Mouse (Mus musculus) embryonic facial prominence, embryonic 11.5 days (tissue): ENCODE results near the gene 4921524J17Rik. TPM values are rescaled to one million over a fixed set of nuclear protein-coding genes. Genes with fewer than 3 reads are reported as not detected.

Experiments used
- ATAC-seq: fragments of 200-750 bp; cut with Nextera tagmentation; replicated peaks from 2 replicates; pipeline ENCODE4 v1.8.0; 2017; ENCODE audit warnings: low read depth; ENCODE audit not compliant: insufficient number of reproducible peaks, low FRiP score, low TSS enrichment
- DNase-seq: peaks from one replicate; pipeline ENCODE4 v3.0.0-alpha.2; 2015; ENCODE audit warnings: low spot score
- H3K27ac ChIP-seq: fragments of 300-500 bp; sonication (generic); replicated peaks from 2 replicates; pipeline ENCODE4 v1.5.1; 2014; ENCODE audit warnings: mild to moderate bottlenecking, low read depth, low read length, control low read depth
- H3K27me3 ChIP-seq: fragments of 300-500 bp; sonication (generic); 2 replicates; pipeline ENCODE4 v1.6.1; 2014; ENCODE audit warnings: mild to moderate bottlenecking, low read length, moderate library complexity, mixed read lengths; ENCODE audit not compliant: control insufficient read depth, insufficient read depth
- H3K36me3 ChIP-seq: fragments of 300-500 bp; sonication (generic); replicated peaks from 2 replicates; pipeline ENCODE4 v1.6.1; 2014; ENCODE audit warnings: low read depth, mild to moderate bottlenecking, low read length, moderate library complexity, mixed read lengths; ENCODE audit not compliant: control insufficient read depth, insufficient read depth
- H3K4me1 ChIP-seq: fragments of 300-500 bp; sonication (generic); 2 replicates; pipeline ENCODE4 v1.6.1; 2014; ENCODE audit warnings: low read length, mixed read lengths; ENCODE audit not compliant: control insufficient read depth, insufficient read depth
- H3K4me2 ChIP-seq: fragments of 300-500 bp; sonication (generic); 2 replicates; pipeline ENCODE4 v1.6.1; 2014; ENCODE audit warnings: low read depth, mild to moderate bottlenecking, control low read depth, low read length, moderate library complexity
- H3K4me3 ChIP-seq: fragments of 300-500 bp; sonication (generic); 2 replicates; pipeline ENCODE4 v1.5.1; 2014; ENCODE audit warnings: low read depth, low read length, control low read depth
- H3K9ac ChIP-seq: fragments of 300-500 bp; sonication (generic); replicated peaks from 2 replicates; pipeline ENCODE4 v1.6.1; 2014; ENCODE audit warnings: mild to moderate bottlenecking, control low read depth, low read length
- H3K9me3 ChIP-seq: fragments of 300-500 bp; sonication (generic); replicated peaks from 2 replicates; pipeline ENCODE4 v1.6.1; 2016; ENCODE audit warnings: mild to moderate bottlenecking, low read length, inconsistent platforms, mixed read lengths; ENCODE audit not compliant: control insufficient read depth
- WGBS: fragments of 180-500 bp; shearing (Covaris S2); extraction: QIAGEN DNeasy Blood & Tissue Kit; methylation state at CpG from one replicate; pipeline ENCODE4 v1.1.7; 2014; 5-methylcytosine and 5-hydroxymethylcytosine counted together
- polyA plus RNA-seq: library from polyadenylated mRNA; unstranded; fragments of >200 nt; fragmentation: Nextera tagmentation; extraction: Ambion mirVana; gene quantifications from 2 replicates; pipeline ENCODE4 v1.2.1, GENCODE M21; 2014

The 4921524J17Rik gene
- polyA plus RNA-seq, 1 experiment from 2014 or later: 65.5 TPM

GRCm38 (mm10) chr8:85395017-85395416 lies 37.6 kb downstream of the 4921524J17Rik start:
- WGBS: 81% methylated on average over 3 of the region's 3 CpGs

GRCm38 (mm10) chr8:85393199-85393598 lies 39.4 kb downstream of the 4921524J17Rik start:
- WGBS: 94% methylated on average over 6 of the region's 6 CpGs
- no peak for ATAC-seq
- no peak overlapping the region for H3K4me3 ChIP-seq

More at GRCm38 (mm10) chr8:85395017-85395416, 37.6 kb downstream of the 4921524J17Rik start:
- H3K27me3 ChIP-seq: no peaks in the 10 kb centered on the region
- ATAC-seq (no peak), DNase-seq (no peak)
- no peaks in the 10 kb centered on the region for H3K36me3 ChIP-seq
- no peaks in the 10 kb centered on the region for H3K4me1 ChIP-seq
- no peak overlapping the region for H3K9ac ChIP-seq
- H3K9me3 ChIP-seq: no peaks in the 10 kb centered on the region
- no peak overlapping the region for H3K4me2 ChIP-seq
- no peak overlapping the region for H3K4me3 ChIP-seq
- no peak overlapping the region for H3K27ac ChIP-seq

GRCm38 (mm10) chr8:85391438-85391837 lies 41.2 kb downstream of the 4921524J17Rik start:
- Histone ChIP-seq H3K4me1 (no peaks in the 10 kb centered on the region), H3K27me3 (no peaks in the 10 kb centered on the region), H3K4me2 (no peak overlapping the region), H3K9ac (no peak overlapping the region), H3K27ac (no peak overlapping the region), H3K9me3 (no peaks in the 10 kb centered on the region), H3K36me3 (no peaks in the 10 kb centered on the region), H3K4me3 (no peak overlapping the region)
- no peak for DNase-seq
- ATAC-seq: no peak
- WGBS: 81% methylated on average over 1 of the region's 1 CpGs

More at GRCm38 (mm10) chr8:85393199-85393598, 39.4 kb downstream of the 4921524J17Rik start:
- no peaks in the 10 kb centered on the region for H3K27me3 ChIP-seq
- no peak overlapping the region for H3K4me2 ChIP-seq
- H3K9me3 ChIP-seq: no peaks in the 10 kb centered on the region
- H3K9ac ChIP-seq: no peak overlapping the region
- no peaks in the 10 kb centered on the region for H3K36me3 ChIP-seq
- H3K27ac ChIP-seq: no peak overlapping the region
- H3K4me1 ChIP-seq: no peaks in the 10 kb centered on the region
- no peak for DNase-seq

DNA sequence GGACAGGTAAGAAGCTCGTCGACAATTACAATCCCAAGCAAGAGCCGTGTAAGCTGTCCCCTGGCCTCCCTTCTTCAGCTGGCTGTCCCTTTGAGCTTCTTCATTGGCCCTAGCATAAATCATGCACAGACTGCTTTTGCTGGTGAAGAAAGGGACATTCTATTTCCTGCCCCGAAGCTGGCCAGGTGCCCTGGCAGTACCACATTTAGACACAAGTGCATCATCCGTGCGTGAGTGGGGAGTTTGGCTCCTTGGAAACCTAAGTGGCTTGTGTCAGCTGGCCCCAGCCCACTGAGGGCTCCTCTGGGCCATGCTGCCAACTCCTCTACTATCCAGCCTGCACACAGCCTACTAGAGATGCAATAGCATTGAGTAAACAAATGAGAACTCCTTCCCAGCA lies 46.4 kb downstream of the 4921524J17Rik start, which contains the start of gene Mylk3:
TSS of gene Mylk3 (minus strand) at position 141 of the 400 bp plus-strand sequence.
- 87% methylated on average over 6 of the region's 6 CpGs for WGBS
- no peak within 1 kb of the TSS for H3K9ac ChIP-seq
- no peak within 1 kb of the TSS for H3K4me2 ChIP-seq
- H3K27me3 ChIP-seq: no peaks in the 10 kb centered on the region
- no peaks in the 10 kb centered on the region for H3K36me3 ChIP-seq
- no peak for ATAC-seq
- no peak within 1 kb of the TSS for H3K4me3 ChIP-seq
- DNase-seq: no peak
- H3K9me3 ChIP-seq: no peaks in the 10 kb centered on the region
- no peaks in the 10 kb centered on the region for H3K4me1 ChIP-seq
- H3K27ac ChIP-seq: no peak within 1 kb of the TSS

DNA sequence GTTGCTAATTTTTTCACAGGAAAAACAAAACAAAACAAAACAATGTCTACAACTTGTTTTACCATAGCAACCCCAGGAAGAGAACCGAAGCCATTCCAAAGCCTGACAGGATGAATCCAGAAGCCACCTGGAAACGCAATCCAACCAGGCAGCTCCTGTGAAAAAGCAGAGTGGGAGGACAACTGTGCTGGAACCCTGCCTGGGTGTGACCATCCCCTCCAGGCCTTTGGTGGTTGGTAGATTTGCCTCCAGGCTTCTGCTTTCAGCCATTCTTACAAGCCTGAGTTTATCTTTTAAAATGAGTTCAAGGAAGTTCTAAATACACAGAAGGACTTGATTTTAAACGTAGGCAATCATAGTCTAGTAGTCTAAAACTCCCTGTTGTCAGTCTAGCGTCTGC lies 50.7 kb downstream of the 4921524J17Rik start:
- no peaks in the 10 kb centered on the region for H3K27me3 ChIP-seq
- H3K9me3 ChIP-seq: no peaks in the 10 kb centered on the region
- no peak overlapping the region for H3K4me2 ChIP-seq
- H3K9ac ChIP-seq: no peak overlapping the region
- no peaks in the 10 kb centered on the region for H3K36me3 ChIP-seq
- 80% methylated on average over 4 of the region's 4 CpGs for WGBS
- H3K4me1 ChIP-seq: no peaks in the 10 kb centered on the region
- no peak for DNase-seq
- no peak overlapping the region for H3K27ac ChIP-seq
- H3K4me3 ChIP-seq: no peak overlapping the region
- no peak for ATAC-seq

- H3K4me1 ChIP-seq: no peaks in the 10 kb centered on the region
- no peak overlapping the region for H3K4me2 ChIP-seq
- H3K36me3 ChIP-seq: no peaks in the 10 kb centered on the region
- no peak overlapping the region for H3K27ac ChIP-seq
- no peak overlapping the region for H3K4me3 ChIP-seq
- H3K27me3 ChIP-seq: no peaks in the 10 kb centered on the region
- H3K9me3 ChIP-seq: no peaks in the 10 kb centered on the region
- no peak for ATAC-seq
- no peak for DNase-seq
- WGBS: 67% methylated on average over 8 of the region's 8 CpGs
- H3K9ac ChIP-seq: no peak overlapping the region
Observed at GRCm38 (mm10) chr8:85380824-85381209, 51.8 kb downstream of the 4921524J17Rik start.

DNA sequence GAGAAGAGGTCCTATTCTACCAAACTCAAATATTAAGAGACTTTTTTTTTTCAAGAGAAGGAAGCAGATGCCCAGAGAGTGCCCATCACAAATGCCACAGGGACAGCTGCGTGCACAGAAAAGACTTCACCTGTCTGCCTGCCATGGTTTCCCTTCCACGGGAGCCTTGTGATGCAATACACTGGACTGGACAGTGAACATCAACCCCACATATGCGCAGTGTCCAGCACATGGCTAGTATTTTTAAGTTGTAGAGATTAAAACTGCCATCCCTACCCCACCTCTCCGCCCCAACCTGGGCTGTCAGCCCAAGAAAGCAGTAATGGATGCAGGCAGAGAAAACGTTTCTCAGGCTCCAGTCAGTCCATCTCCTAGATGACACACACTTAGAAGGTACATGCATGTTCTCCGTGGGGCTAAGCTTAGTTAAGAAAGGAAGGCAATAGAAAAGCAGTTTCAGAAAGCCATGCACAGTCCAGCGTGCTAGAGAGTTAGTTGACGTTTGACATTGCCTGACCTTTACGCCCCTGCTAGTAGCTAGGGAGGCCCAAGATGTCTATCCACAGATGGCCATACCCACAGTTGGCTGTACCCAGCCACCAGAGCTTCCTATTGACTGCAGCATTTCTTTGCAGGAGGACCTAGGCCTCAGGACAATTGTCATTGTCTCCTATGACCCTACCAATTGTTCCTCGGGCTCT lies 52.4 kb downstream of the 4921524J17Rik start:
- no peaks in the 10 kb centered on the region for H3K36me3 ChIP-seq
- no peak overlapping the region for H3K4me3 ChIP-seq
- 71% methylated on average over 10 of the region's 10 CpGs for WGBS
- no peak overlapping the region for H3K27ac ChIP-seq
- H3K9ac ChIP-seq: no peak overlapping the region
- no peaks in the 10 kb centered on the region for H3K9me3 ChIP-seq
- H3K4me2 ChIP-seq: no peak overlapping the region
- no peaks in the 10 kb centered on the region for H3K4me1 ChIP-seq
- no peak for ATAC-seq
- H3K27me3 ChIP-seq: no peaks in the 10 kb centered on the region
- DNase-seq: no peak

DNA sequence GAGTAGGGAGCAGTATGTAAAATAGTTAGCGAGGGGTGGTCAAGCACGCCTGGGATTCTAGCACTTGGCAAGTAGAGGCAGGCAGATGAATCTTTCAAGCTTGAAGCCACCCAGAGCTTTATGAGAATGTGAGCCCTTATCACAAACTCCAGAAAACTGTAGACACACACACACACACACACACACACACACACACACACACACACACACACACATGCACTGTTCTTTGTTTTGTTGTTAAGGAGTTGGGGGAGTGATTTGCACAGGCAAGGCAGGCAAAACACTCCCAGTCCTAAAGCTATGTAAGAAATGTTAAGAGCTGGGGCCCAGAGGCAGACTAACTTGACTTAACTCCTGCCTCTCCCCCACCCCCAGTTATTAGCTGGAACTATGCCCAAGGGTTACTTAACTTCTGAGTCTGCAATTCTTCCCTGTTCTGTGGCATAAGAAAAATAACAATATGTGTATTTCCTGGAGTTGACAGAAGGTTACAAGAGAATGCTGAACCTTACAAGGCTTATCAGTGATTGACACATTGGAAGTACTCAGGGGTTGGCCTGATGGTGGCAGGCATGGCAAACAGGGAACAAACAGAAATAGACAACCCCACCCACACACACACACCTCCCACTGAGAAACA lies 53.4 kb downstream of the 4921524J17Rik start:
- Histone ChIP-seq H3K4me2 (no peak overlapping the region), H3K27me3 (no peaks in the 10 kb centered on the region), H3K9me3 (no peaks in the 10 kb centered on the region), H3K36me3 (no peaks in the 10 kb centered on the region), H3K27ac (no peak overlapping the region), H3K9ac (no peak overlapping the region), H3K4me3 (no peak overlapping the region), H3K4me1 (no peaks in the 10 kb centered on the region)
- 45% methylated on average over 2 of the region's 2 CpGs for WGBS
- ATAC-seq (no peak), DNase-seq (peak; percentile 53)
